Mouse (Mus musculus) urinary bladder, postnatal 36 days (tissue): ENCODE measurements at regions not wholly inside any gene's neighbourhood (a gene's known extent, or its start where the extent isn't known, plus 50 kb on each side); places are given as distances from the start of the nearest gene placed in this dataset.

ENCODE experiments used
- DNase-seq, 2 experiments: peaks; one replicate each; pipeline ENCODE4 v3.0.0; 2022; ENCODE audit warnings: low spot score in 2 of 2, mixed read lengths in 1 of 2

DNA sequence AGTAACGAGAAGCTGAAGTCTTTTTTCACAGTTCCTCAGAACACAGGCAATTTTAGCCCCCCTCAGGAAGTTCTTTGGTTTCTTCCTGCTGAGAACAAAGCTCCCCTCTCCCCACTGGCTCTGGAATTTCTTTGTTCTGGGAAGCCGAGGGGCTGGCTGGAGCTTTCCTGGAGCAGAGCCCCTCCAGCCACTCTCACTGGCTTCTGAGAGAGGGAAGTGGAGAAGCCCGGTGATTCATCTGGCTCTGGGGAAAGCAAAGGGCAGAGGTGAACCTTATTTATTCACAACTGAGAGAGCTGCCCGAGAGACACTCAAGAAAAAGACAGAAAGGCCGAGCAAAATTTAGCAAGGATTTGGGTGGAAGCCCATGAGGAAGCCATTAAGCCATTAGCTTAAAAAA lies 63.9 kb downstream of the Ddx3x start:
- DNase-seq = peak in 1 of 2 experiments; percentile 13

DNA sequence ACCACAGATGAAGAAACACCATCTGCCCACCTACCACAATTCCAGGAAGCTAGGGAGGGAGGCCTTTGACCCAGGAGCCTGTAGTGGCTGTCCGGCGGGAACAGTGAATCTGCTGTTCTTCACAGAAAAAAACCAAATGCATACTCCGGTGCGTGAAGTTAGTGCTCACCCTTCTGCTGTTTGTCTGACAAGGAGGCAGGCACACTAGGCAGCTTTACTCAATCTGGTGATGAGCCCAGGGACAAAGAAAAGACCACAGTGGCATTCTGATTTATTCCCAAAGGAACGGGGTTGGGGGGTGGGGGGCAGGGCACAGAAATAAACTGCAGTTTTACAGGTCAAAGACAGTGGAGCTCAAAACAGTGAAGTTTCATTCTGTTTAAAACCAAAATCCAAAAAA lies 64.4 kb downstream of the Ddx3x start:
- no peak for DNase-seq

DNA sequence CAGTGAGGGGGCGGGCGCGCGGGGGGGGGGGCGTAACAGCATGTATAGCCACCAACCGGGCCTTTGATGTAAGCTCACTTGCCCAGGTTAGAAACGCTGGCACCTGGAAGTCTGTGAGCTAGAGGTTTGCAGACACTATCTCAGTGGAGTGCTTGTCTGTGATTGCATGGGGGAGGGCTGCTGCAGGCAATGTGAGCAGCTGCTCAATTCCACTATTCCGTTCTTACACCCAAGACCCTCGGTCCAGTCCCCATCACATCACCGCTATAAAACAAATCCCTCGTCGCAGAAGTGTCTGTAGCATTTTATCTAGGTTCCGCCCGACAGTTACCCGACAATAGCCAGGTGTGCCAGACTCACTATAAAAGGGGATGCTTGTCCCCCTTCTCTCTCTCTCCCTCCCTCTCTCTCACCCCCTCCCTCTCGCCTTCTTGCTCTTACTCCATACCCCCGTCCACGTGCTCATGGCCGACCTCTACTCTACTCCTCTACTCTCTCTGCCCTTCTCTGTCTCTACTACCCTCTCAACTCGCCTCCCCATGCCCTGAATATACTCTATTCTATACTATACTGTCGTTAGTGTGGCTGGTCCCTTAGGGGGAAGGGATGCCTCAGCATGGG lies 65.4 kb downstream of the Ddx3x start:
- no peak for DNase-seq

DNA sequence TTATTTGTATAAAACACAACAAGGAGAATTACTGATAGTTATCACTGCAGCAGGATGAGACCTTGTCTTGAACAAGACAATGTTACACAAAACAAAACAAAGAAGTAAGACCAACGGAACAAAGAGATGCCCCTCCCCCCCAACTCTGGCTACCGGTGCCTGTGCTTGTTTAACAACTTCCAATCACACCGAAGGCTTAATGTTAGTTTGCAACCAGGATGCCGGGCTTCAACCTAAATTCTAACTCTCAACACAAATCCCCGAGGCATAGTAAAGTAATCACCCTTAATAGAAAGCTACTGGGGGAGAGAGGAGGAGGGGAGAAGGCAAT lies 65.9 kb downstream of the Ddx3x start:
- peak in 1 of 2 experiments; percentile 2 for DNase-seq

DNA sequence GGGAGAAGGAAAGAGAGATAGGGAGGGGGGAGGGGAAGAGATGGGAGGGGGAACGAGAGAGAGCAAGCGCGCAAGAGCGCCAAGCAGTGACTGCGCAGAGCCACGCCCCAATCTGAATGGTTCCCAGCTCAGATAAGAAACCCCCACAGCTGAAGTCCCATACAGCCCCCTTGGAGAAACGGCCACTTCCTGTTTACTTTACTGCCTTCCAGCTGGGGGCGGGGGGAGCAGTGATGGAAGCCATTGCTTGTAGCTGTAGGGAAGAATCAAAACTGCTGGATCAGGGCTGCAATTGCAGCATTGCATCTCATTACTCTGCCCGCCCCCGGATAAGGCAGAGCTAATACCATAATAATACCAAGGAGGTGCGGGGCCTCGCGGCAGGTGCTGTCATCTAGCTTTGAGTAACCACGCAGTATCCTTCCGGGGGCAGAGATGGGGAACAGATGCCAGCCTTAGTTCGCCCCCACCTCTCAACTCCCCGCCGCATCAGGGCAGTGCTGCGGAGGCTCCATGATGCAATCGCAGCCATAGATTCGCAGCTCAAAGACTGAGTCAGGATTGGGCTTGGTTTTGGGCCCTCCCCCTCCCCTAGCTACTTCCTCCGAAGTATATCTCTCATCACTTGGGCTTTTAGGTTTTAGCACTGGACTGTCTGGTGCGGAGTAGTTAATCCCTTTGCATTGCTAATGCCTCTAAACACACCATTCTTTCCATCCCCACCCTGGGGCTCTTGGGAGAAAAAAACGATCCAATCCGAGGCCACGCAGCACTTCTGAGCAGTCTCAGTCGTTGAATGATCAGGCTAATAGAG lies 66.5 kb downstream of the Ddx3x start:
- peak; percentile 35 to 58 for DNase-seq

DNA sequence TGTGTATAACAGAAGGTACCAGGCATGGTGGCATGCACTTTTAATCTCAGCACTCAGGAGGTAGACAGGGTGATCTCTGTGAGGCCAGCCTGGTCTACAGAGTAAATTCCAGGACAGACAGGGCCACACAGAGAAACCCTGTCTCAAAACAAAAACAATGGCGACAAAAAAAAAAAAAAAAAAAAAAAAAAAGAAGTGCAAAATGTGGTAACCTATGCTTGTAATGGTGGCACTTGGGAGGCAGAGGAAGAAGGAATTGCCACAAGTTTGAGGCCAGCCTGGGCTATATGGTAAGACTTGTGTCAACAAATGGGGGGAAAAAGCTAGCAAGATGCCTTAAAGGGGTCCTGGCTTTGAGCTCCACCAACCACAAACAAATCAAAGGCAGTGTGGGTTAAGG lies 67.6 kb downstream of the Ddx3x start:
- no peak for DNase-seq

DNA sequence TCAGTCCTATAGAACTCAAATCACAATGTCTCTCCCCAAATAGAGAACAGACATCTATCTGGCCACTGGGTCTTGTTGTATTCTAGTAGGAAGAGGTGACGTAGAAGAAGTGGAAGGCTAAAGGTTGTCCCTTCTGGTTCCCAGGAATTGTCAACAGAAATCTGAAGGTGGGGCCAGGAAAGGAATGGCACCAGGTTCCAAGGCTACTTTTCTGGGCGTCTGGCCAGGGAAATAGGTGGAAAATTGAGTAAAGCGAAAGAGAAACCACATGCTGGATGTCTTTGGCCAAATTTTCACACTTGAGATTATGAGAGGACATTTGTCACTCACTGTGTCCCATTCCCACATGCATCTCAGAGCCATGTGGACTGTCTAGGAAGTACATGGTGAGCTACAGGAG lies 69.7 kb downstream of the Ddx3x start:
- DNase-seq = peak in 1 of 2 experiments; percentile 20

DNA sequence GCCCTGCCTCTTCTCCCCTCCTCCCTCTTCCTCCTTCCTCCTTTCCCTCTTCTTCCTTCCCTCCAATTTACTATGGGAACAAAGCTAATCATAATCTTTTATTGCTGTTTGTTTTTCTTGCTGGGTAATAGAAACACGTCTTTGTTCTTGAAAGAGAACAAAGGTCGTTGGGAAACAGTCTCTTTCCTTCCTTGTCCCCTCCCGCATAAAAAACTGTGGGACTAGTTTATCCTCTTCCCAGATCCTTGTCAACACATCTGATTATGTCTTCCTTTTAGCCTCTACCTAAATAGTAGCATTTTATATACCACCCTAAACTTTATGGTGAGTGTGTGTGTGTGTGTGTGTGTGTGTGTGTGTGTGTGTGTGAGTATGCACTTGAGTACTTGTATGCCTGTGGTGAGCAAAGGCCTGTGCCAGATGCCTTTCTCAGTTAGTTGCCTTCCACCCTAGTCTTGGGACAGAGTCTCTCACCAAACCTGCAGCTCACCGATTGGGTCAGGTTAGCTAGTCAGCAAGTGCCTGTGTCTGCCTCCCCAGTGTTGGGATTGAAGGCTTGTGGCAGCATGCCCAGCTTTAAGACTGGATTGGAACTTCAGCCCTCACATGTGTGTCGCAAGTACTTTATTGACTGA lies 76.5 kb downstream of the Ddx3x start:
- DNase-seq = peak in 1 of 2 experiments; percentile 5

DNA sequence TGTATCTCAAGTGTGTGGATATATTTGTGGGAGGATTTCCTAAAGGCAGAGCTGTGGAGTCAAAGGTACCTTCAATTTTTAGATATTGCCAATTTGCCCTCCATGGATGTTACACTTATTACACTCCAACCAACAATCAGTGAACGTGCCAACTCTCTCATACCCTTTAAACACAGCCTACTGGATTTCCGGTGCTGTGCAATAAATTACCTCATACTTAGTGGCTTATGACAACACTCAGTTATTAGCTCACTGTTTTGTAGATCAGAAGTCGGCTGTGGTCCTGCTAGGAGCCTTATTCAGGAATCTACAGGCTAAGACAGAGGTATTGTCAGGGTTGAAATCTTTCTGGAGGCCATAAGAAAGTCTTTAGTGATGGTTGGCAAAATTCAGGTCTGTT lies 77.2 kb downstream of the Ddx3x start:
- no peak for DNase-seq

DNA sequence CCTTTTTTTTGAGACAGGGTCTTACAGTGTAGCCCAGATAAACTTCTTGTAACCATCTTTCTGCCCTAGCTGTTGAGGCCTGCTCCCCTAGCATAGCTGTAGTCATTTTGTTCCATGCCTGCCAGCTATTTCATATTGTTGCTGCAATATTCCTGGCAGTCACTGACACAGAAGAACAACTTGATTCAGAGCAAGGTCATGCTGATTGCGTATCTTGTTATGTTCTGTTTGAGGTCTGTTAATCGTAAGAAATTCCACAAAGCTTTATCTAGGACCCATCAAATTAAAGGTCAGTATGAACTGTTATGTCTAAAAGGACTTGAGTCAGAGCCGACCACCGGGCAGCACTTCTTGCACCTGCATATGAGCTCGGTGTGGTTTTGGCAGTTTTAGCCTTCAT lies 79.7 kb downstream of the Ddx3x start:
- DNase-seq = no peak

DNA sequence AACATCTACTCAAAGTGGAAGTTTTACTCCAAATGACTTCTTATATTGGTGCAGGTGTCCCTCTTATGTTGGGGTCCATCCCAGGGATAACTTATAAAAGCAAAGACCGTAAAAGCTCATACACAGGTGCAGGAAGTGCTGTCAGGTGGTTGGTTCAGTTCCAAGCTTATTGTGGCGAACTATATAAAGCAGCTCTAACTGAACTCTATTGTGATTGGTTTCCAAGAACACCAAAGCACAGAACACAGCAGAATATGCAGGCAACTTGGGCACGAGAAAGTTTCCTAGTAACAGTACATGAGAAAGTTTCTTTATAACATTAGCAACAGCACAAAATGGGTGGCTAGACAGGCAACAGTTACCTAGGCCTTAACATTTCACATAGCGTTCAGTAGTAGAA lies 89.5 kb downstream of the Ddx3x start:
- no peak for DNase-seq

DNA sequence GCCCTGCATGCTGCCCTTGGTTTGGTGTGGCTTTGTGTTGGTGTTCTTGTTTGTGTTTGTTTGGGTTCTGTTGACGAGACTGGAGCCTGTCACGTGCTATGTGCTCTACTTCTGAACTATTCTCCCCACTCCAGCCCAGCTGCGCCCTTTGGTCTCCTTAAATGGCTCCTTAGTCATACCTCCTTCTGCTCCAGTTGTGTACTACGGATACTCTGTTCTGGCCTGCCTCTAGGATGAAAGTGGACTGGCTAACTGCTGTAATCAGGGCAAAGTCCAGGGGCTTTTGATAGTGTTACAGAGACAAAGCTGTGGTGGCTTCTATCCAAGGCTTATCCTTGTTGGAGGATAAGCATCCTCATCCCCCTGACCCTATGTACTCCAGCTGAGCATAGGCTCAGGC lies 92.0 kb downstream of the Ddx3x start:
- DNase-seq = no peak

DNA sequence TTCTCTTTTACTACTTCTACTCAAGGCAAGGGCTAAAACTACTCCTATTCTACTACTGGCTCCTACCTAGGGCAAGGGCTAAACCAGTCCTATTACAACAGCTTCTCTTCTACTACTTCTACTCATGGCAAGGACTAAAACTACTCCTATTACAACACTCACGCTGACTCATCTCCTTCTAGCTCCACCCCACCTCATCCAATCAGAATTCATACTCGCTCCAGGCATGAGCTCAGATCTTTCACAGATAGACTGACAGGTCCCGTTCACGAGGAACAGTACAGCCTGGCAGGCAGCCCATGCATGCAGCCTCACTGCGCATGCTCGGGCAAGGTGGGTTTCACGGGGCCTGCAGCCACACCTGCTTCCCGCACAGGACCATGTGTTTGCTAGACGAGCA lies 79.6 kb upstream of the Nyx start:
- DNase-seq = peak; percentile 1 to 12

DNA sequence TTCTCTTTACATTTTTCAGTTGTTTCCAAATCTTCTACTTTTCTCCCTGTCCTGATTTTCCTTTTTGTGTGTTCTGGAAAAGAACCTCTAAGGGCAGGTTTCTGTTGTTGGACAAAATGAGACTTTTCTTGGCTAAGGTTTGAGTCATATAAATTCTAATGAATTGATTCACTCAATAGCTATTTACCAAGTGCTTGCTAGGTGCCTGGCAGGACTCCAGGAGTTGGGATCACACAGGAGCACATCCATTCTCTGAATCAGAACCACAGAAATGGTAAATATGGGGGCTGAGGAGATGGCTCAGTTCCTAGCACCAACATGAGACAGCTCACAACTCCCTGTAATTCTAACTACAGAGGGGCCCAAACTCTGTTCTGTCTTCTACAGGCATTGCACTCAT lies 67.4 kb upstream of the Nyx start:
- no peak for DNase-seq

DNA sequence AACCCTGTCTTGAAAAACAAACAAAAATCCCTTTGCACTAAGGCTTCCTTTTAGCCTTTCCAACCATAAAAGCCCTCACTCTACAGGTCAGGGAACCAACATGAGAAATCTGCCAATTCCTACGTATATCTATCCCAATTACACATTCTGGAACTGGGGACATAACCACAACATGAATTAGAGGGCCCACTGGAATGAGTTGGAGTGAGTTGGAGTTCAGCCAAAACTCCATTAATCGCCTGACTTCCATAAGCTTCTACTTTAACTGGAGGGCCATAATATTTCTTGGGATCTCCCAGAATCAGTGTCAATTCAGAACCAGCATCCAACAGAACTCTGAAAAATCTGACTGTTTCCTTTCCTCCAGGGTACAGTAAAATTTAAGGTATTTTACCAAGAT lies 53.2 kb upstream of the Nyx start:
- no peak for DNase-seq

DNA sequence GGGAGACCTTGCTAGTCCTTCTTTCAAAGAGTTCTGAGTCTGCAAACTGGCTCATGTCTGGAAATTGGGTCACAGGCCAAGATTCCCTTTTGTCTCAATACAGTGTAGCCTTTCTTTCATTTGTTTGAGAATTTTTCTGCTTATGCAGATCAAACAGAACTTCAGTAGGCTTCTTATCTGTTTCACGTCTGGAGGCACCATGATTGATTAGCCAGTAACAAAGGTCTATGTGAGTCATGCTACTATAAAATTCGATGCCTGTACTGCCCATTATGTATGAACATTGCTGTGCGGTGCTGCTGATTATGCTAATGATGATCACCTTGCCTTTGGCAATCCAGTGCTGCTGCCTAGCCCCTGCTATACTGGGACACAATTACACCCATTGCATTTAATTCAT lies 52.8 kb upstream of the Nyx start:
- no peak for DNase-seq
